Mouse (Mus musculus): ENCODE data around the gene Frs3.

The Frs3 gene

GRCm38 (mm10) chr17:47737271-47738065 lies 48.6 kb downstream of the Frs3 start:
- DNase-seq, result peak; percentile 88

- DNase-seq, result peak; percentile 61 to 68
Measured at GRCm38 (mm10) chr17:47738066-47738878, 49.4 kb downstream of the Frs3 start.

GRCm38 (mm10) chr17:47738879-47739798 lies 50.3 kb downstream of the Frs3 start:
- no peak for DNase-seq

- no peak for DNase-seq
Measured at GRCm38 (mm10) chr17:47740186-47740585, 51.4 kb downstream of the Frs3 start.

- no peak for DNase-seq
Measured at GRCm38 (mm10) chr17:47742991-47743734, 54.3 kb downstream of the Frs3 start.

- DNase-seq, result no peak
Measured at GRCm38 (mm10) chr17:47744086-47744485, 55.3 kb downstream of the Frs3 start.

GRCm38 (mm10) chr17:47744746-47745368 lies 56.0 kb downstream of the Frs3 start:
- DNase-seq, result peak in 1 of 2 experiments; percentile 23

- DNase-seq, result no peak
Measured at GRCm38 (mm10) chr17:47748791-47749553, 60.1 kb downstream of the Frs3 start.

GRCm38 (mm10) chr17:47749626-47750025 lies 60.8 kb downstream of the Frs3 start:
- no peak for DNase-seq

GRCm38 (mm10) chr17:47750101-47750500 lies 61.3 kb downstream of the Frs3 start:
- DNase-seq, result no peak

- no peak for DNase-seq
Measured at GRCm38 (mm10) chr17:47751811-47752210, 63.0 kb downstream of the Frs3 start.

GRCm38 (mm10) chr17:47753130-47753775 lies 64.4 kb downstream of the Frs3 start:
- DNase-seq, result no peak

Measured in cerebellum, adult 18-20 months (tissue).